Mouse (Mus musculus) liver, embryonic 13.5 days (tissue): ENCODE results near the gene B4galt5. TPM values are rescaled to one million over a fixed set of nuclear protein-coding genes. Genes with fewer than 3 reads are reported as not detected.

Experiments used
- ATAC-seq: fragments of 200-750 bp; cut with Nextera tagmentation; 2 replicates; pipeline ENCODE4 v1.8.0; 2017; ENCODE audit warnings: low read depth, mild to moderate bottlenecking, moderate number of reproducible peaks, moderate library complexity
- DNase-seq: peaks from one replicate; pipeline ENCODE4 v3.0.0; 2022
- H3K27ac ChIP-seq: fragments of 300-500 bp; sonication (generic); 2 replicates; pipeline ENCODE4 v1.5.1; 2015; ENCODE audit warnings: moderate library complexity, mild to moderate bottlenecking, inconsistent platforms
- H3K27me3 ChIP-seq: fragments of 300-500 bp; sonication (generic); 2 replicates; pipeline ENCODE4 v1.6.1; 2015; ENCODE audit warnings: mild to moderate bottlenecking, inconsistent platforms
- H3K36me3 ChIP-seq: fragments of 300-500 bp; sonication (generic); 2 replicates; pipeline ENCODE4 v1.6.1; 2015; ENCODE audit warnings: mild to moderate bottlenecking, inconsistent platforms
- H3K4me1 ChIP-seq: fragments of 300-500 bp; sonication (generic); replicated peaks from 2 replicates; pipeline ENCODE4 v1.6.1; 2015; ENCODE audit warnings: inconsistent platforms
- H3K4me2 ChIP-seq: fragments of 300-500 bp; sonication (generic); 2 replicates; pipeline ENCODE4 v1.6.1; 2015; ENCODE audit warnings: inconsistent platforms, mild to moderate bottlenecking, moderate library complexity
- H3K4me3 ChIP-seq: fragments of 300-500 bp; sonication (generic); replicated peaks from 2 replicates; pipeline ENCODE4 v1.5.1; 2015; ENCODE audit warnings: mild to moderate bottlenecking, inconsistent platforms
- H3K9ac ChIP-seq: fragments of 300-500 bp; sonication (generic); 2 replicates; pipeline ENCODE4 v1.6.1; 2015; ENCODE audit warnings: mild to moderate bottlenecking, inconsistent platforms
- H3K9me3 ChIP-seq: fragments of 300-500 bp; sonication (generic); replicated peaks from 2 replicates; pipeline ENCODE4 v1.6.1; 2016; ENCODE audit warnings: inconsistent platforms
- WGBS: fragments of 180-500 bp; shearing (Covaris S2); methylation state at CpG from one replicate; pipeline ENCODE4 v1.1.7; 2015; ENCODE audit not compliant: insufficient replicate concordance; 5-methylcytosine and 5-hydroxymethylcytosine counted together
- polyA plus RNA-seq: library from polyadenylated mRNA; unstranded; fragments of >200 nt; fragmentation: Nextera tagmentation; extraction: Ambion mirVana; gene quantifications from 2 replicates; pipeline ENCODE4 v1.2.1, GENCODE M21; 2015

B4galt5 gene
- polyA plus RNA-seq, 1 experiment from 2014 or later = 3.2 TPM

DNA sequence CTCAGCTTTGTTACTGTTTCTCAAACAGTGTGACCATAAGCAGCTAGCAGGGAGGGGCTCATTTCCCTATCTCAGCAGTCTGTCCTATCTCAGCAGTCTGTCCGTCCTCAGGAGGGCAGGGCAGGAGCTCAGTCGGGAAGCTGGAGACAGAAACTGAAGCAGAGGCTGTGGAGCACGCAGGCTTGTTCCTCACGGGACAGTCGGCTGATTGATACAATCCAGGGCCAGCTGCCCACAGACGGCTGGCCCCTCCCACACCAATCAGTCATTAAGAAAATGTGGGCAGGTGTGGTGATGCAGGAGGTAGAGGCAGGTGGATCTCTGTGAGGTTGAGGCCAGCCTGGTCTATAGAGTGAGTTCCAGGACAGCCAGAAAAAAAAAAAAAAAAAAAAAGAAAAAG, 56.1 kb downstream of the B4galt5 start:
- Histone ChIP-seq H3K4me2 (peak overlapping the region; percentile 67), H3K27me3 (no peaks in the 10 kb centered on the region), H3K36me3 (no peaks in the 10 kb centered on the region), H3K9ac (peak overlapping the region; percentile 62), H3K4me3 (peak overlapping the region; percentile 29), H3K4me1 (peaks cover 44% of the 10 kb centered on the region), H3K9me3 (no peaks in the 10 kb centered on the region), H3K27ac (peak overlapping the region; percentile 92)
- WGBS = under 1% methylated on average over 6 of the region's 6 CpGs
- peak; percentile 72 for DNase-seq
- ATAC-seq = peak; percentile 81

DNA sequence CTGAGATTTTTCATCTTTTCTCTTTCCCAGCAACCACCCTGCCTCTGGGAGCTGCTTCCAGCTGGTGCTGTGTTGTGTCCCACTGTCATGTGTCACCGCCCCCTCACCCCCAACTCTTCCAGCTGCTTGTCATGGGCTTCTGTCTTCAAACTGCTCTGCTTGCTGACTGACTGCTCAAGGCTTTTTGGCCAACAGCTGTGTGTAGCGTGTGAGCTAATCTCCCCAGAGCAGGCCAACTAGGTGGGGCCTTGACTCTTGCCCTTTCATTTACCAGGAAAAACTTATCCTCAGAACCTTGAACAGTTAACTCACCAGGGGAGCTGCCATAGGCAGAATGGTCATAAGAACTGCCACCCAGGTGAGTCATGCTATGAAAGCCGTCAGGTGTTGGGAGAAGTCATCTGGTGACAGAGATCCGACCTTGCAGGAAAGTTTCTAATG, 56.8 kb downstream of the B4galt5 start:
- ATAC-seq (peak; percentile 89), DNase-seq (peak; percentile 78)
- WGBS = 20% methylated on average over 4 of the region's 4 CpGs

DNA sequence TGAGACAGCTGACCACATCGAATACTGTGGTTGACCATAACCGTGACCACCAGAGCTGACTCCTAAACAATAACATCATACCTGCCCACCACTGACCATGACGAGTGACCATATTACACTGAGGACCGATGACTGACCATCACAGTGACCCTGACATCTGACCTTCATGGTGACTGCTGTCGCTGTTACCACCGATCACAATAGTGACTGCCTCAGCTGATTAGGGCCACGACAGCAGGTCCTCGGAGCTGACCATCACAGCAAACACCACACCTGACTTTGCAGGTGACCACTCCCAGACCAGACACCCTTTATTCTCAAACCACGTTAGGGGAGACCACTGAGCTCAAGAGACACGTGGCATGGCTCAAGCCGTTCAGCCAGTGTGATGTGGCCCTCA, 57.3 kb downstream of the B4galt5 start:
- H3K27ac ChIP-seq = peak overlapping the region; percentile 92
- DNase-seq = no peak
- peak overlapping the region; percentile 29; the same call in 1 of the 2 replicates for H3K4me3 ChIP-seq
- H3K4me1 ChIP-seq = peaks cover 44% of the 10 kb centered on the region
- H3K4me2 ChIP-seq = peak overlapping the region; percentile 67
- peak overlapping the region; percentile 62 for H3K9ac ChIP-seq
- WGBS = 80% methylated on average over 11 of the region's 11 CpGs
- H3K36me3 ChIP-seq = no peaks in the 10 kb centered on the region
- no peaks in the 10 kb centered on the region for H3K27me3 ChIP-seq
- no peaks in the 10 kb centered on the region for H3K9me3 ChIP-seq
- ATAC-seq = no peak

More for the DNA sequence above, 56.8 kb downstream of the B4galt5 start:
- Histone ChIP-seq H3K9ac (peak overlapping the region; percentile 62), H3K27me3 (no peaks in the 10 kb centered on the region), H3K4me2 (peak overlapping the region; percentile 67), H3K9me3 (no peaks in the 10 kb centered on the region), H3K4me3 (peak overlapping the region; percentile 29), H3K36me3 (no peaks in the 10 kb centered on the region), H3K4me1 (peaks cover 44% of the 10 kb centered on the region), H3K27ac (peak overlapping the region; percentile 92)

DNA sequence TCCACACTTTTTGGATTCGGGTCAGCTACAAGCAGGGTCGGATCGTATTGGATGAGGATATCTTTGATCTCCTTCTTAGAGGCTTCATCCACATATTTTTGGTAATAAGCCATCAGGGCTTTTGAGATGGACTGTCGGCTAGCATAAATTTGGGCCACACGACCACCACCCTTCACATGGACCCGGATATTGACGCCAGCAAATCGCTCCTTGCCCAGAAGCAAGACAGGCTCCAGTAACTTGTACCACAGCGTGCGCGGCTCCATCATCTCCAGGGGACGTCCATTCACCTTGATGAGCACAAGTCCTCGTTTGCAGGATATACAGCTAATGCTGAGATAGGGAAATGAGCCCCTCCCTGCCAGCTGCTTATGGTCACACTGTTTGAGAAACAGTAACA, 67.5 kb downstream of the B4galt5 start:
- no peak for ATAC-seq
- Histone ChIP-seq H3K4me2 (no peak overlapping the region), H3K36me3 (no peaks in the 10 kb centered on the region), H3K4me1 (peaks cover 5% of the 10 kb centered on the region; the same call in 1 of the 2 replicates), H3K4me3 (no peak overlapping the region), H3K27me3 (peaks cover 4% of the 10 kb centered on the region; the same call in 1 of the 2 replicates), H3K9me3 (no peaks in the 10 kb centered on the region), H3K27ac (no peak overlapping the region), H3K9ac (no peak overlapping the region)
- DNase-seq = no peak
- 77% methylated on average over 13 of the region's 13 CpGs for WGBS

DNA sequence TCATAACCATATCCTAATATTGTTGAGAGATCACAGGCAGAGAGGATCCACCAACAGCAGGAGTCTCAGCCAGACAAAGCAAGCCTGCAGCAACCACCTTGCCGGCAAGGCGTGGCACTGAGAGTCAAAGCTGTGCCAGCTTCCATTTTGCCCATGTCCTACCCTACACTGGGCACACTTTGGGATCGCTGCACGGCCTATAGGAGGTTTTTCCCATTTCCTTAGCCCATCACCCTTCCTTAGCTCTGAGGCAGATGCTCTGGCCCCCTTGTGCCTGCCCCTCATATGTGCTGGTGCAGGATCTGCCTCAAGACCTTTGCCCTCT, 68.0 kb downstream of the B4galt5 start:
- 68% methylated on average over 4 of the region's 4 CpGs for WGBS
- H3K4me3 ChIP-seq = no peak overlapping the region
- peaks cover 5% of the 10 kb centered on the region; the same call in 1 of the 2 replicates for H3K4me1 ChIP-seq
- ATAC-seq (peak; percentile 36; the same call in 1 of the 2 replicates), DNase-seq (no peak)
- H3K9me3 ChIP-seq = no peaks in the 10 kb centered on the region
- no peaks in the 10 kb centered on the region for H3K36me3 ChIP-seq
- H3K27me3 ChIP-seq = peaks cover 6% of the 10 kb centered on the region; the same call in 1 of the 2 replicates
- no peak overlapping the region for H3K4me2 ChIP-seq
- no peak overlapping the region for H3K27ac ChIP-seq
- no peak overlapping the region for H3K9ac ChIP-seq

DNA sequence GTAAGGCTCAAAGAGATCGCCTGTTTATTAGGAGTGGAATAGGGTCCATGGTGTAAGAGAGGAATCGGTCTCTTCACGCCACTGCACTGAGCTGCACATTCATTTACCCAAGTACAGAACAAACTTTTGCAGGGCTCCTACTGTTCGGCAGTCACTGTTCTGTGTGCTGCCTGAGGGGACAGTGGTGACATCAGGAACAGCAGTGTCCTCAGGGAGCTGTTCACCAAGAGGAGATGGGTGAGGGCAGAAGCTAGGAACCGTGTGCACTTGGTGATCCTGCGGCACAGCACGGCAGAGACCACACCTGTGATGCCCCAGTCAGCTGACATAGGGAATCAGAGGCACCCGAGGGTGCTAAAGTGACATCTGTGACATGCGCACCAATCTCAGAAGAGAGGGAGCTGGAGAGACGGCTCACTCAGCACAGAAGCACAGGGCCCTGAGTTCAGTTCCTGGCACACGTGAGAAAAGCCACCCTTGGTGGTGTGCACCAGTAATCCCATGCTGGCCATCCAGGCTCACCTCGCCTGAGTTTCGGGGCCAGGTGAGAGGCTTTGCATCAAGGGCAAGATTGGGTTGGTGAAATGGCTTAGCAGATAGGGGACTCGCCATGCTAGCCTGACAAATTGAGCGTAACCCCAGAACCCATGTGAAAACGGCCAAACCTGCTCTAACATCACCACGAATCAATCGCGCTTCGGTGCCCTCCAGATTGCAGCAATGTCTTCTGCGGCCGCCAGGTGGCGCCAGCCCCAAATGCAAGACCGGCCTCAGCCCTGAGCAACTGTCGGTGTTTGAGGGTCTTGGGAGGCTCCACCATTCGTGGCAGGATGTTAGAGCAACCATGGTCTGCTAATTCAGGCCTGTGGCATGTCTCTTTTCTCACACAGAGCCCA, 68.6 kb downstream of the B4galt5 start:
- H3K4me3 ChIP-seq = no peak overlapping the region
- H3K9me3 ChIP-seq = no peaks in the 10 kb centered on the region
- H3K4me1 ChIP-seq = peaks cover 5% of the 10 kb centered on the region; the same call in 1 of the 2 replicates
- no peak overlapping the region for H3K9ac ChIP-seq
- WGBS = 37% methylated on average over 26 of the region's 26 CpGs
- H3K27ac ChIP-seq = no peak overlapping the region
- peak; percentile 64 for DNase-seq
- ATAC-seq = peak; percentile 43; the same call in 1 of the 2 replicates
- peaks cover 6% of the 10 kb centered on the region; the same call in 1 of the 2 replicates for H3K27me3 ChIP-seq
- H3K36me3 ChIP-seq = no peaks in the 10 kb centered on the region
- no peak overlapping the region for H3K4me2 ChIP-seq

DNA sequence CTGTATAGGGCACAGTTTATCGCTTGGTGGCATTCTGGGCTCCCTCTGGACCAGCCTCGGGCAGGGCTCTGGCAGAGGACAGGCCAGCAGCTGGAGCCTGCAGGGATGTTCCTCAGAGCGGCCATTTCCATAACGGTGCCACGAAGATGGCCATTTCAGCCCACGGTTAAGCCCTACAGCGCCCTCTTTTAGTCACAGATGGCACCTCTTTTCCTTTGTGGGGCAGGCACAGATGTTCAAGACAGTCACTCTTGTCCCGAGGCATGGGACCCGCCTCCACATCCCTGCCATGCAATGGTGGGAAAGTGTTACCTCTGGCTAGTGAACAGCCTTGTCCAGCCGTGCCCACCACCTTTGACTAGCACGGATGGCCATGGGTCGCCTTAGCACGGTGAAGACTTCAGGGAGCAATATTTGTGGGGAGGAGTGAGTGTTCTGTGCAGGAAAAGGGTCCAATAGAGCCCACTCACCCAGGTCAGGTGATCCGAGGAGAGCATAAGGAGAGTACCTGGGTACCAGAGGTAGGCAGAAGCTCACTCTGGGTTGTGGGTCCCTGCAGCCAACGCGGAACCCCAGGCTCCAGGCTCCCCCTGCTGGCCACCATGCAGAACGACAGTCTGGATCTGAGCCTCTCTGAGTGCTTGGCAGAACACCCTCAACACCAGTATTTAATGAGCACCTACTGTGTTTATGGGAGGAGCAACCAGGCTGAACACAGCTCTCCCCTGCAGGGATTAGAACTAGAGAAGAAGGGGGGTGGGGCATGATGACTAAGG, 70.0 kb downstream of the B4galt5 start:
- whole genome bisulfite sequencing = 50% methylated on average over 17 of the region's 17 CpGs
- H3K36me3 ChIP-seq = no peaks in the 10 kb centered on the region
- peaks cover 5% of the 10 kb centered on the region; the same call in 1 of the 2 replicates for H3K4me1 ChIP-seq
- DNase-seq (no peak), ATAC-seq (peak; percentile 55; the same call in 1 of the 2 replicates)
- no peak overlapping the region for H3K9ac ChIP-seq
- no peak overlapping the region for H3K4me2 ChIP-seq
- H3K9me3 ChIP-seq = no peaks in the 10 kb centered on the region
- H3K27me3 ChIP-seq = peaks cover 6% of the 10 kb centered on the region; the same call in 1 of the 2 replicates
- H3K4me3 ChIP-seq = no peak overlapping the region
- H3K27ac ChIP-seq = no peak overlapping the region

DNA sequence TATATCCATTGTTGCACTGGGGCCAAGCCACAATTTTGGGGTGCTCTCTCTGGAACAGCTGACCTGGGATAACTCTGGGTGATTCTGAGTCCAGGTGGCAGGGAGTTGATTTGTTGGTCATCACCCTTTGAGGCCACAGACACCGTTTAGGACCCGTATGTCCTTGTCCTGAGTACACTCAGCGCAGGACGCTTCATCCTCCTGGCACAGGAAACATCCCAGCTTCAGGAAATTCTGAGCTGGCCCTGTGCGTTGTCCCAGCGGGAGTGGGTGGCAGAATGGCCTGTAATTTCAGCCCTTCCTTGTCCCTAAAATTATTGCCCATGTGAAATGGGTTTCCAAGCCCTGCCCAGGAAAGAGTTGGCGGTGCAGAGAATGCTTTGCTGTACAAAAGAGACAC, 71.0 kb downstream of the B4galt5 start:
- peaks cover 5% of the 10 kb centered on the region; the same call in 1 of the 2 replicates for H3K4me1 ChIP-seq
- no peaks in the 10 kb centered on the region for H3K9me3 ChIP-seq
- H3K27ac ChIP-seq = no peak overlapping the region
- WGBS = 59% methylated on average over 7 of the region's 7 CpGs
- no peak overlapping the region for H3K4me3 ChIP-seq
- H3K9ac ChIP-seq = no peak overlapping the region
- no peaks in the 10 kb centered on the region for H3K36me3 ChIP-seq
- no peak for ATAC-seq
- no peak overlapping the region for H3K4me2 ChIP-seq
- DNase-seq = no peak
- H3K27me3 ChIP-seq = peaks cover 6% of the 10 kb centered on the region; the same call in 1 of the 2 replicates

DNA sequence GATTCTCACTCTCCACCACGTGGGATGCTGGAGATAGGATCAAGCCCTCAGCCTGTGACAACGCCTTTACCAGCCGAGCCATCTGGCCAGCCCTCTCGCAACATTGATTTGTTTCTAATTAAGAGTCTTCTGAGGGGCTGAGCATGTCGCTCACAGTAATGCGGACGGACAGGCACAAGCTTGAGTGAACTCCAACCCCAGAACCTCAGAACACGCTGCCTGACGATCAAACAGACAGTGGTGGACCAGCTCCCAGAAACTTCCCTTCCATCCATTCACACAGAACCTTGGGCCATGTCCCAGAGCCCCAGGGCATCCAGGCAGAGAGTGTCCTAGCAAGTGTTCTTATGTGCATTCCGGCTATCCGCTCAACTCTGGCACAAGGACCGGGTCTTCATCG, 72.0 kb downstream of the B4galt5 start:
- H3K4me1 ChIP-seq = peaks cover 5% of the 10 kb centered on the region; the same call in 1 of the 2 replicates
- H3K4me3 ChIP-seq = no peak overlapping the region
- no peak overlapping the region for H3K9ac ChIP-seq
- H3K9me3 ChIP-seq = no peaks in the 10 kb centered on the region
- H3K4me2 ChIP-seq = no peak overlapping the region
- ATAC-seq = no peak
- no peak for DNase-seq
- no peaks in the 10 kb centered on the region for H3K36me3 ChIP-seq
- peaks cover 6% of the 10 kb centered on the region; the same call in 1 of the 2 replicates for H3K27me3 ChIP-seq
- no peak overlapping the region for H3K27ac ChIP-seq
- 71% methylated on average over 13 of the region's 13 CpGs for whole genome bisulfite sequencing

DNA sequence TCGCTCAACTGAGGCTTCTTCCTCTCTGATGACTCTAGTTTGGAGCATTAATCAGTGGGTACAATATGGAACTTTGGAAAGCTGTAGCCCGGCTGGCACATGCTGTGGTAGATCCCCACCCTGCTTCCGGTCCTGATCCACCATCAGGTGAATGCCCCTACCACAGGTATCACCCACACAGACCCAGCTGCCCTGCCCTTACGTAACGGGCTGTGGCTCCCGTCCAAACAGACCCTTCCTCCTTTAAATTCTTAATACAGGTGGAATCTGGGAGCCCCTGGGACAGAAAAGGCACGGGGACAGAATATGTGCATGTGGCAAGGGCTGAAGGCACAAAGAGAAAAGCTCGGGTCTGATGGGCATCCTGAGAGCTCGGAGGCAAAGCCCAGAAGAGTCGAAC, 73.1 kb downstream of the B4galt5 start:
- H3K9me3 ChIP-seq = no peaks in the 10 kb centered on the region
- no peak overlapping the region for H3K4me3 ChIP-seq
- peaks cover 2% of the 10 kb centered on the region; the same call in 1 of the 2 replicates for H3K4me1 ChIP-seq
- H3K4me2 ChIP-seq = no peak overlapping the region
- ATAC-seq = no peak
- 67% methylated on average over 10 of the region's 10 CpGs for WGBS
- no peak overlapping the region for H3K27ac ChIP-seq
- H3K9ac ChIP-seq = no peak overlapping the region
- no peak for DNase-seq
- peaks cover 6% of the 10 kb centered on the region; the same call in 1 of the 2 replicates for H3K27me3 ChIP-seq
- H3K36me3 ChIP-seq = no peaks in the 10 kb centered on the region
